Mouse (Mus musculus) limb, embryonic 12.5 days (tissue): ENCODE measurements at regions not wholly inside any gene's neighbourhood (a gene's known extent, or its start where the extent isn't known, plus 50 kb on each side); places are given as distances from the start of the nearest gene placed in this dataset.

ENCODE experiments used
- ATAC-seq: fragments of 200-750 bp; cut with Nextera tagmentation; 2 replicates; pipeline ENCODE4 v1.8.0; 2017; ENCODE audit warnings: low read depth, moderate TSS enrichment; ENCODE audit not compliant: insufficient number of reproducible peaks, insufficient read depth, low FRiP score, low TSS enrichment
- H3K27ac ChIP-seq: fragments of 300-500 bp; sonication (generic); 2 replicates; pipeline ENCODE4 v1.5.1; 2016; ENCODE audit warnings: mild to moderate bottlenecking, moderate library complexity
- H3K27me3 ChIP-seq: fragments of 300-500 bp; sonication (generic); 2 replicates; pipeline ENCODE4 v1.6.1; 2016; ENCODE audit warnings: mild to moderate bottlenecking, moderate library complexity
- H3K36me3 ChIP-seq: fragments of 300-500 bp; sonication (generic); 2 replicates; pipeline ENCODE4 v1.6.1; 2016; ENCODE audit warnings: mild to moderate bottlenecking, moderate library complexity
- H3K4me1 ChIP-seq: fragments of 300-500 bp; sonication (generic); replicated peaks from 2 replicates; pipeline ENCODE4 v1.6.1; 2016
- H3K4me2 ChIP-seq: fragments of 300-500 bp; sonication (generic); 2 replicates; pipeline ENCODE4 v1.6.1; 2016; ENCODE audit warnings: mild to moderate bottlenecking, moderate library complexity
- H3K4me3 ChIP-seq: fragments of 300-500 bp; sonication (generic); replicated peaks from 2 replicates; pipeline ENCODE4 v1.5.1; 2016; ENCODE audit warnings: mild to moderate bottlenecking
- H3K9ac ChIP-seq: fragments of 300-500 bp; sonication (generic); replicated peaks from 2 replicates; pipeline ENCODE4 v1.6.1; 2016; ENCODE audit warnings: mild to moderate bottlenecking, moderate library complexity
- H3K9me3 ChIP-seq: fragments of 300-500 bp; sonication (generic); 2 replicates; pipeline ENCODE4 v1.6.1; 2016; ENCODE audit warnings: mild to moderate bottlenecking, moderate library complexity
- WGBS: fragments of 180-500 bp; shearing (Covaris S2); methylation state at CpG from one replicate; pipeline ENCODE4 v1.1.7; 2016; 5-methylcytosine and 5-hydroxymethylcytosine counted together

DNA sequence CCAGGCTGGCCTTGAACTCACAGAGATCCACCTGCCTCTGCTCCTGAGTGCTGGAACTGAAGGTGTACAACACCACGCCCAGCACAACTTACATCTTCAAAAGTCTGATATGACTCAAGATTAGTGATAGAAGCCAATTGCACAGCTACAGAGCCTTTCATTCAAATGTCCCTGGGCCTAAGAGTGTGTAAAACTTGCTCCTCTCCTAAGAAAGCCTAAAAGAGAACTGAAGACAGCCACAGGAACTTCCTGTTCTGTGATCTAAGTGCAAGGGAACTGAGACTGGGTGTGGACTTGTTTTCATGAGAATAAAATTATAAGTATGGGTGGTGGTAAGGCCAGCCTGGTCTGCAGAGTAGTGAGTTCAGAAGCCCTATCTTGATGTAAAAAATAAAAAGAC, 52.5 kb upstream of the Kdm7a start:
- Histone ChIP-seq H3K27me3 (peaks cover 17% of the 10 kb centered on the region), H3K36me3 (no peaks in the 10 kb centered on the region), H3K4me2 (no peak overlapping the region), H3K4me3 (no peak overlapping the region), H3K27ac (no peak overlapping the region), H3K9me3 (no peaks in the 10 kb centered on the region), H3K9ac (no peak overlapping the region), H3K4me1 (peaks cover 36% of the 10 kb centered on the region)
- 94% methylated on average over 1 of the region's 1 CpGs for WGBS
- no peak for ATAC-seq

DNA sequence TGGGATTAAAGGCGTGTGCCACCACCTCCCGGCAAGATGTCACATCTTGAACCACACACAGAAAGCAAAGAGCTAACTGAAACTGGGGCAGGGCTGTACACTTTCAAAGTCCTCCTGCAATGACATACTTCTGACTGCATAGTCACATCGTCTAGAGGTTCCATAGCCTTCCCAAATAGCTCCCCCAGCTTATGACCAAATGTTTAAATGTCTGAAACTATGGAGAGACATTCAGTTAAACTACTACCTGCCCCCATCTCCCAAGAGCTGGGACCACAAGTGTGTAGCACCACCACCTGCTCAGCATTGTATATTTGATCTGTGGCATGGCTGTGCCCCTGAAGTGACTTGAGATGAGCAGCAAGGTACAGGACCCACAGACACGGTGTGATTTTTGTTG, 52.1 kb upstream of the Kdm7a start:
- H3K36me3 ChIP-seq = no peaks in the 10 kb centered on the region
- no peak overlapping the region for H3K4me3 ChIP-seq
- peaks cover 17% of the 10 kb centered on the region for H3K27me3 ChIP-seq
- H3K27ac ChIP-seq = no peak overlapping the region
- H3K4me2 ChIP-seq = no peak overlapping the region
- 87% methylated on average over 4 of the region's 4 CpGs for WGBS
- peaks cover 31% of the 10 kb centered on the region for H3K4me1 ChIP-seq
- no peaks in the 10 kb centered on the region for H3K9me3 ChIP-seq
- no peak for ATAC-seq
- no peak overlapping the region for H3K9ac ChIP-seq

DNA sequence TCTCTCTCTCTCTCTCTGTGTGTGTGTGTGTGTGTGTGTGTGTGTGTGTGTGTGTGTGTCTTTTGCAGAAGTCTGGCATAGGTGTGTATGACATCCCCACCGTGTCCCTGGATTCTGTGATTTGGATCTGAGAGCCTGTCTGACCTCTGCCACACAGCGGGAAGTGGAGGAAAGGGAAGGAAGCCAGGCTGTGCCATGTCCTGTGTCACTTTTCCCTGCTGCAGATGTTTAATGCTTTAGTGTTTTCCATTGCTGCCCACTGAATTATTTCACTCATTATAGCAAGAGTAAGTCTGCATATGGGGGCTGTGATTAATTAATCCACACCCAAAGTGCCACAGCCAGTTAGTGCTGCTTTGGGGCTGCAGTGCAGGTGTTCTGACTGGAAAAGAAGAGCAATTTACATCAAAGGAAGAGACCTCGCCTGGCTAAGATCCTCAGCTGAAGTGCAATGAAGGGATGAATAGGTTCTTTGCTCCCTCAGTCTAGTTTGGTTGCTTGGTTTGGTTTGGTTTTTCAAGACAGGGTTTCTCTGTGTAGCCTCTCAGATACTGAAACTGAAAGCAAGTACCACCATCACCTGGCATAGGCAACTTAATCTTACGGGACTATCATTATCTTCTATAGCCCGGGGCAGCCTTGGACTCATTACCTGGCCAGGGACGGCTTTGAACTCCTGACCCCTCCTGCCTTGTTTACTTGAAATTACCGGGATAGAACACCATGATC, 51.2 kb upstream of the Kdm7a start:
- H3K4me2 ChIP-seq = peak overlapping the region; percentile 79
- peak overlapping the region; percentile 51; the same call in 1 of the 2 replicates for H3K9ac ChIP-seq
- no peak for ATAC-seq
- no peaks in the 10 kb centered on the region for H3K9me3 ChIP-seq
- H3K4me3 ChIP-seq = peak overlapping the region; percentile 44
- peaks cover 17% of the 10 kb centered on the region for H3K27me3 ChIP-seq
- peaks cover 26% of the 10 kb centered on the region for H3K4me1 ChIP-seq
- peak overlapping the region; percentile 70 for H3K27ac ChIP-seq
- 27% methylated on average over 7 of the region's 7 CpGs for WGBS
- no peaks in the 10 kb centered on the region for H3K36me3 ChIP-seq

DNA sequence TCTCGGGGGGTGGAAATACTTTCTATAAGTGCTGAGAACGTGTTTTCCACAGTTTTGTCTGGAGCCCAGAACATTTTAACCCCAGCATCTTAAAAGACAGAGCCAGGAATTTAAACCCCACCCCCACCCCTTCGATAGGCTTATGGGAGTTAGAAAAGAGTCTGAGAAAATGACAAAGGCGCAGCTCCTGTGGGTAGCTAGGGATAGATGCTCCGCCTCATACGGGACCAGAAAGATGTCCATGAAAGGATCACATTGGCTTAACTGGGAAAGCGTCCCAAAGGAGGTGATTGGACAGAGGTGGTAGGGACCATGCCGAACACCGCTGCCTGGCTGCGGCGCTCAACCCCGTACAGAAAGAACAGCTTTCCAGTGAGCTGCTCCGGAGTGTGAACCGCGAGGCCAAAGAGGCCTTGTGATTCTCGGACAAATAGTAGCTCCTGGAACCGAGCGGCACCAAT, 50.6 kb upstream of the Kdm7a start:
- Histone ChIP-seq H3K4me1 (peaks cover 26% of the 10 kb centered on the region), H3K27me3 (peaks cover 17% of the 10 kb centered on the region), H3K9ac (peak overlapping the region; percentile 51), H3K27ac (peak overlapping the region; percentile 70), H3K4me2 (peak overlapping the region; percentile 79), H3K9me3 (no peaks in the 10 kb centered on the region), H3K36me3 (no peaks in the 10 kb centered on the region), H3K4me3 (peak overlapping the region; percentile 44)
- WGBS = 0% methylated on average over 18 of the region's 18 CpGs
- ATAC-seq = peak; percentile 24; the same call in 1 of the 2 replicates

DNA sequence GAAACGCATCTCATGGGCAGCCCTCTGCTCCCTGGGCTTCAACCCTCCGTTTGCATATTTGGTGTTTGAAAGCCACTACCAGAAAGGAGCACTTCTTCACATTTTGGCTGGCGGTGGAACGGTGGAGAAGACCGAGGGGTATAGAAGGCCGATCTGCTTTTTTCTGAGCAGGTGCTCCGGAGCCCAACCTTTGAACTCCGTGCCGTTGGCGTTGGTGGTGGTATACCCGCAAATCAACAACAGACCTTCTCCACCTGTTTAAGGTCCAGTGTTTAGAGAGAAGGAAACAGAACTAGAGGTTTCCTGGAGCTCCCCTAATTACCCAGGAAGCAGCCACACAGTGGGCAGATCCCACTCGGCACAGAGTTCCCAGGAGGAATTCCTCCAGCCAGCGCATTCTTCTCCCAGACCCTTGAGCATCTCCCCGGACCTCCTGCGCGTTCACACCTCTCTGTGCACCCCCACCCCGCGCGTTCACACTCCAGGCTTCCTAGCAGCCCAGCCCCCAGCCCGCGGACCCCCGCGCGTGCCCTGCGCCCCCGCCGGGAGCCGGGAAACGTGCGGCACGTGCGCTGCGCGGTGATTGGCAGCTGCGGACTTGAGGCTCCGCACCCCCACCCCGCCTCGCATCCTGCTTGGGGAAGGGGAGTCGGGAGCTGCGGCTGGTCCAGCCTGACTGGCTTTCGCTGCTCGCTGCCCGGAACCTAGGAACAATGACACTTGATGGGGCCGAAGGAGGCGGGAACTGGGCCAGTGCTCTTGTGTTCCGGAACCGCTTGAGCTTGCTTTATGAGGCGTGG, 49.9 kb upstream of the Kdm7a start:
- Histone ChIP-seq H3K27me3 (peaks cover 17% of the 10 kb centered on the region), H3K4me1 (peaks cover 26% of the 10 kb centered on the region), H3K4me3 (peak overlapping the region; percentile 44), H3K27ac (peak overlapping the region; percentile 70), H3K36me3 (no peaks in the 10 kb centered on the region), H3K9ac (peak overlapping the region; percentile 51), H3K4me2 (peak overlapping the region; percentile 79), H3K9me3 (no peaks in the 10 kb centered on the region)
- 2% methylated on average over 48 of the region's 48 CpGs for WGBS
- peak; percentile 81 for ATAC-seq
